Mouse (Mus musculus) forebrain, embryonic 13.5 days (tissue): ENCODE results near the gene Focad. TPM values are rescaled to one million over a fixed set of nuclear protein-coding genes. Genes with fewer than 3 reads are reported as not detected.

ENCODE experiments used
- ATAC-seq: fragments of 200-750 bp; cut with Nextera tagmentation; 2 replicates; pipeline ENCODE4 v1.8.0; 2017
- H3K27ac ChIP-seq: fragments of 300-500 bp; sonication (generic); 2 replicates; pipeline ENCODE4 v1.5.1; 2015; ENCODE audit warnings: inconsistent platforms, mild to moderate bottlenecking, moderate library complexity
- H3K27me3 ChIP-seq: fragments of 300-500 bp; sonication (generic); 2 replicates; pipeline ENCODE4 v1.6.1; 2015; ENCODE audit warnings: mild to moderate bottlenecking, inconsistent platforms
- H3K36me3 ChIP-seq: fragments of 300-500 bp; sonication (generic); 2 replicates; pipeline ENCODE4 v1.6.1; 2015; ENCODE audit warnings: mild to moderate bottlenecking, inconsistent platforms; ENCODE audit not compliant: poor library complexity, severe bottlenecking
- H3K4me1 ChIP-seq: fragments of 300-500 bp; sonication (generic); 2 replicates; pipeline ENCODE4 v1.6.1; 2015; ENCODE audit warnings: inconsistent platforms
- H3K4me2 ChIP-seq: fragments of 300-500 bp; sonication (generic); 2 replicates; pipeline ENCODE4 v1.6.1; 2015; ENCODE audit warnings: inconsistent platforms, mild to moderate bottlenecking, moderate library complexity
- H3K4me3 ChIP-seq: fragments of 300-500 bp; sonication (generic); 2 replicates; pipeline ENCODE4 v1.5.1; 2015; ENCODE audit warnings: mild to moderate bottlenecking, inconsistent platforms
- H3K9ac ChIP-seq: fragments of 300-500 bp; sonication (generic); 2 replicates; pipeline ENCODE4 v1.6.1; 2015; ENCODE audit warnings: mild to moderate bottlenecking, inconsistent platforms
- H3K9me3 ChIP-seq: fragments of 300-500 bp; sonication (generic); replicated peaks from 2 replicates; pipeline ENCODE4 v1.6.1; 2016; ENCODE audit warnings: inconsistent platforms
- WGBS: fragments of 180-500 bp; shearing (Covaris S2); methylation state at CpG from one replicate; pipeline ENCODE4 v1.1.7; 2015; 5-methylcytosine and 5-hydroxymethylcytosine counted together
- polyA plus RNA-seq: library from polyadenylated mRNA; unstranded; fragments of >200 nt; fragmentation: Nextera tagmentation; extraction: Ambion mirVana; gene quantifications from 2 replicates; pipeline ENCODE4 v1.2.1, GENCODE M21; 2015

The Focad gene
- 10.3 and 14.6 TPM in 2 replicates for polyA plus RNA-seq

- peak within 1 kb of the TSS; percentile 80 for H3K4me3 ChIP-seq
- no peaks in the 10 kb centered on the region for H3K27me3 ChIP-seq
- WGBS: under 1% methylated on average over 28 of the region's 34 CpGs
- H3K9ac ChIP-seq: peak within 1 kb of the TSS; percentile 76
- no peaks in the 10 kb centered on the region for H3K9me3 ChIP-seq
- peak; percentile 100 for ATAC-seq
- peaks cover 12% of the 10 kb centered on the region; the same call in 1 of the 2 replicates for H3K4me1 ChIP-seq
- peak within 1 kb of the TSS; percentile 52 for H3K27ac ChIP-seq
- no peaks in the 10 kb centered on the region for H3K36me3 ChIP-seq
- H3K4me2 ChIP-seq: peak within 1 kb of the TSS; percentile 99
Observed at GRCm38 (mm10) chr4:88094062-88094767, at the start of gene Focad. Gene Focad, plus strand, starts transcription at chr4:88094629.

GRCm38 (mm10) chr4:88045151-88045550 is 49.3 kb upstream of the Focad start:
- H3K9me3 ChIP-seq: no peaks in the 10 kb centered on the region
- 92% methylated on average over 4 of the region's 4 CpGs for WGBS
- no peak overlapping the region for H3K4me3 ChIP-seq
- ATAC-seq: no peak
- no peak overlapping the region for H3K4me2 ChIP-seq
- H3K4me1 ChIP-seq: no peaks in the 10 kb centered on the region
- no peaks in the 10 kb centered on the region for H3K27me3 ChIP-seq
- H3K36me3 ChIP-seq: no peaks in the 10 kb centered on the region
- no peak overlapping the region for H3K9ac ChIP-seq
- no peak overlapping the region for H3K27ac ChIP-seq

GRCm38 (mm10) chr4:88046280-88046679 is 48.1 kb upstream of the Focad start:
- Histone ChIP-seq H3K4me2 (no peak overlapping the region), H3K9ac (no peak overlapping the region), H3K9me3 (no peaks in the 10 kb centered on the region), H3K4me3 (no peak overlapping the region), H3K27me3 (no peaks in the 10 kb centered on the region), H3K36me3 (no peaks in the 10 kb centered on the region), H3K27ac (no peak overlapping the region), H3K4me1 (no peaks in the 10 kb centered on the region)
- ATAC-seq: no peak
- WGBS: 79% methylated on average over 8 of the region's 8 CpGs

- Histone ChIP-seq H3K36me3 (no peaks in the 10 kb centered on the region), H3K4me1 (no peaks in the 10 kb centered on the region), H3K4me3 (no peak overlapping the region), H3K27me3 (no peaks in the 10 kb centered on the region), H3K27ac (no peak overlapping the region), H3K9ac (no peak overlapping the region), H3K4me2 (no peak overlapping the region), H3K9me3 (no peaks in the 10 kb centered on the region)
- WGBS: 77% methylated on average over 2 of the region's 2 CpGs
- no peak for ATAC-seq
Observed at GRCm38 (mm10) chr4:88075388-88075787, 19.0 kb upstream of the Focad start.

- H3K27me3 ChIP-seq: no peaks in the 10 kb centered on the region
- no peak overlapping the region for H3K4me2 ChIP-seq
- H3K4me3 ChIP-seq: no peak overlapping the region
- no peaks in the 10 kb centered on the region for H3K9me3 ChIP-seq
- H3K9ac ChIP-seq: no peak overlapping the region
- no peaks in the 10 kb centered on the region for H3K36me3 ChIP-seq
- no peaks in the 10 kb centered on the region for H3K4me1 ChIP-seq
- H3K27ac ChIP-seq: no peak overlapping the region
- no peak for ATAC-seq
- WGBS: 81% methylated on average over 3 of the region's 3 CpGs
Observed at GRCm38 (mm10) chr4:88078983-88079382, 15.4 kb upstream of the Focad start.

GRCm38 (mm10) chr4:88081417-88081816 is 13.0 kb upstream of the Focad start:
- no peaks in the 10 kb centered on the region for H3K9me3 ChIP-seq
- no peak overlapping the region for H3K4me3 ChIP-seq
- H3K4me1 ChIP-seq: no peaks in the 10 kb centered on the region
- H3K27ac ChIP-seq: no peak overlapping the region
- H3K36me3 ChIP-seq: no peaks in the 10 kb centered on the region
- H3K27me3 ChIP-seq: no peaks in the 10 kb centered on the region
- no peak overlapping the region for H3K9ac ChIP-seq
- no peak overlapping the region for H3K4me2 ChIP-seq
- ATAC-seq: no peak
- WGBS: 81% methylated on average over 5 of the region's 5 CpGs

GRCm38 (mm10) chr4:88081885-88082284 is 12.5 kb upstream of the Focad start:
- no peak overlapping the region for H3K9ac ChIP-seq
- no peak for ATAC-seq
- H3K27ac ChIP-seq: no peak overlapping the region
- no peaks in the 10 kb centered on the region for H3K4me1 ChIP-seq
- H3K36me3 ChIP-seq: no peaks in the 10 kb centered on the region
- no peaks in the 10 kb centered on the region for H3K9me3 ChIP-seq
- H3K27me3 ChIP-seq: no peaks in the 10 kb centered on the region
- no peak overlapping the region for H3K4me3 ChIP-seq
- WGBS: 90% methylated on average over 3 of the region's 3 CpGs
- no peak overlapping the region for H3K4me2 ChIP-seq

- H3K36me3 ChIP-seq: no peaks in the 10 kb centered on the region
- no peaks in the 10 kb centered on the region for H3K27me3 ChIP-seq
- H3K27ac ChIP-seq: no peak overlapping the region
- no peak overlapping the region for H3K9ac ChIP-seq
- no peak for ATAC-seq
- H3K4me1 ChIP-seq: no peaks in the 10 kb centered on the region
- no peak overlapping the region for H3K4me3 ChIP-seq
- H3K9me3 ChIP-seq: no peaks in the 10 kb centered on the region
- H3K4me2 ChIP-seq: no peak overlapping the region
- 83% methylated on average over 4 of the region's 4 CpGs for WGBS
Observed at GRCm38 (mm10) chr4:88082381-88082780, 12.0 kb upstream of the Focad start.

- H3K9me3 ChIP-seq: no peaks in the 10 kb centered on the region
- no peaks in the 10 kb centered on the region for H3K36me3 ChIP-seq
- H3K27ac ChIP-seq: no peak overlapping the region
- H3K4me1 ChIP-seq: no peaks in the 10 kb centered on the region
- WGBS: 74% methylated on average over 3 of the region's 3 CpGs
- no peak for ATAC-seq
- H3K4me3 ChIP-seq: no peak overlapping the region
- H3K9ac ChIP-seq: no peak overlapping the region
- no peak overlapping the region for H3K4me2 ChIP-seq
- no peaks in the 10 kb centered on the region for H3K27me3 ChIP-seq
Observed at GRCm38 (mm10) chr4:88083781-88084180, 10.6 kb upstream of the Focad start.

GRCm38 (mm10) chr4:88090316-88090715 is 4.1 kb upstream of the Focad start:
- Histone ChIP-seq H3K27me3 (no peaks in the 10 kb centered on the region), H3K27ac (no peak overlapping the region), H3K36me3 (no peaks in the 10 kb centered on the region), H3K4me2 (no peak overlapping the region), H3K4me3 (no peak overlapping the region), H3K9me3 (no peaks in the 10 kb centered on the region), H3K4me1 (peaks cover 12% of the 10 kb centered on the region; the same call in 1 of the 2 replicates), H3K9ac (no peak overlapping the region)
- ATAC-seq: no peak
- 43% methylated on average over 2 of the region's 2 CpGs for WGBS

- Histone ChIP-seq H3K27ac (peak overlapping the region; percentile 6; the same call in 1 of the 2 replicates), H3K9ac (peak overlapping the region; percentile 76), H3K27me3 (no peaks in the 10 kb centered on the region), H3K4me2 (peak overlapping the region; percentile 99), H3K36me3 (no peaks in the 10 kb centered on the region), H3K4me3 (peak overlapping the region; percentile 80), H3K9me3 (no peaks in the 10 kb centered on the region), H3K4me1 (peaks cover 12% of the 10 kb centered on the region; the same call in 1 of the 2 replicates)
- WGBS: 1% methylated on average over 26 of the region's 30 CpGs
- ATAC-seq: no peak; the same call in 1 of the 2 replicates
Observed at GRCm38 (mm10) chr4:88094768-88095420, 465 bp downstream of the Focad start.

GRCm38 (mm10) chr4:88095693-88096092 is 1.3 kb downstream of the Focad start:
- Histone ChIP-seq H3K4me2 (no peak overlapping the region), H3K36me3 (no peaks in the 10 kb centered on the region), H3K9ac (no peak overlapping the region), H3K9me3 (no peaks in the 10 kb centered on the region), H3K27ac (no peak overlapping the region), H3K4me3 (no peak overlapping the region), H3K4me1 (peaks cover 6% of the 10 kb centered on the region; the same call in 1 of the 2 replicates), H3K27me3 (no peaks in the 10 kb centered on the region)
- WGBS: 71% methylated on average over 2 of the region's 2 CpGs
- ATAC-seq: no peak
